ENCODE assay signal across 8 mouse cellular contexts in genomic region chr10:43580649-43581078, GRCm38 (mm10). TPM values are rescaled to one million over a fixed set of nuclear protein-coding genes. Genes with fewer than 3 reads are reported as not detected.
DNase-seq lines count a peak whose midpoint lies in the region; ATAC-seq lines count a peak whose summit lies in the region.

No protein-coding gene starts in this region.

- H3K27me3 ChIP-seq in heart, embryonic 15.5 days, result no peaks in the 10 kb centered on the region
- no peaks in the 10 kb centered on the region for H3K27me3 ChIP-seq in stomach, embryonic 15.5 days (replicated peaks)

- ATAC-seq in heart, embryonic 15.5 days (replicated peaks; ENCODE audit: insufficient number of reproducible peaks, insufficient read depth, low FRiP score, low read depth), result no peak
- ATAC-seq in megakaryocyte progenitor cell, adult 5-6 weeks (replicated peaks; ENCODE audit: poor library complexity), result peak; percentile 14
- peak; percentile 57 for ATAC-seq in stomach, embryonic 15.5 days (ENCODE audit: insufficient read depth, low FRiP score, low read depth)

- H3K4me1 ChIP-seq in heart, embryonic 15.5 days (replicated peaks), result peaks cover 21% of the 10 kb centered on the region
- H3K4me1 ChIP-seq in stomach, embryonic 15.5 days, result peaks cover 14% of the 10 kb centered on the region

- no peaks in the 10 kb centered on the region; the same call in 1 of the 2 replicates for H3K36me3 ChIP-seq in heart, embryonic 15.5 days
- peaks cover 2% of the 10 kb centered on the region; the same call in 1 of the 2 replicates for H3K36me3 ChIP-seq in stomach, embryonic 15.5 days

- H3K9ac ChIP-seq in heart, embryonic 15.5 days, result peak overlapping the region; percentile 74
- no peak overlapping the region for H3K9ac ChIP-seq in stomach, embryonic 15.5 days

- 2% methylated on average over 15 of the region's 15 CpGs for WGBS in heart, embryonic 15.5 days
- under 1% methylated on average over 15 of the region's 15 CpGs for WGBS in stomach, embryonic 15.5 days

- peak overlapping the region; percentile 99 for H3K4me2 ChIP-seq in heart, embryonic 15.5 days
- H3K4me2 ChIP-seq in stomach, embryonic 15.5 days, result peak overlapping the region; percentile 82

- peak; percentile 55 to 60 for DNase-seq in right cerebral cortex, postnatal 10 days (ENCODE audit: low spot score in 2 of 2)
- DNase-seq in right cerebral cortex, postnatal 25 days, result no peak
- DNase-seq in brain, adult 2 months (ENCODE audit: low read depth, low spot score), result peak; percentile 19
- peak; percentile 63 to 74 for DNase-seq in kidney, postnatal 25 days
- no peak for DNase-seq in left cerebral cortex, adult 18-20 months (ENCODE audit: low spot score in 2 of 2)

- peak overlapping the region; percentile 75 for H3K4me3 ChIP-seq in heart, embryonic 15.5 days
- H3K4me3 ChIP-seq in stomach, embryonic 15.5 days (replicated peaks), result peak overlapping the region; percentile 69

- peak overlapping the region; percentile 66 for H3K27ac ChIP-seq in heart, embryonic 15.5 days
- H3K27ac ChIP-seq in stomach, embryonic 15.5 days, result peak overlapping the region; percentile 95

- no peaks in the 10 kb centered on the region for H3K9me3 ChIP-seq in heart, embryonic 15.5 days (replicated peaks)
- H3K9me3 ChIP-seq in stomach, embryonic 15.5 days, result no peaks in the 10 kb centered on the region

RNA-seq across cellular contexts. Expression of gene Cd24a, which starts 2.6 kb away (rescaled TPM):
- 80.1 and 102 TPM in 2 replicates for polyA plus RNA-seq in heart, embryonic 15.5 days (2015; fragmentation: Nextera tagmentation; extraction: Ambion mirVana)
- total RNA-seq in megakaryocyte progenitor cell, adult 5-6 weeks (2015), result 540 and 612 TPM in 2 replicates
- 427 and 442 TPM in 2 replicates for total RNA-seq in megakaryocyte progenitor cell, adult 5-6 weeks (2017)
- 294 and 352 TPM in 2 replicates for polyA plus RNA-seq in stomach, embryonic 15.5 days (2015; fragmentation: Nextera tagmentation; extraction: Ambion mirVana)
- total RNA-seq in left cerebral cortex, adult 18-20 months (2021), result 1 to 10 TPM; 5.8 to 6.1 TPM

RNA-seq across cellular contexts. Expression of gene 1700021F05Rik, which starts 39.9 kb away (rescaled TPM):
- polyA plus RNA-seq in heart, embryonic 15.5 days (2015; fragmentation: Nextera tagmentation; extraction: Ambion mirVana), result 80.8 and 95.5 TPM in 2 replicates
- 27.1 and 27.4 TPM in 2 replicates for total RNA-seq in megakaryocyte progenitor cell, adult 5-6 weeks (2015)
- total RNA-seq in megakaryocyte progenitor cell, adult 5-6 weeks (2017), result 69.9 and 111 TPM in 2 replicates
- polyA plus RNA-seq in stomach, embryonic 15.5 days (2015; fragmentation: Nextera tagmentation; extraction: Ambion mirVana), result 64.6 and 66.9 TPM in 2 replicates
- 10 to 100 TPM; 39.1 to 42.8 TPM for total RNA-seq in left cerebral cortex, adult 18-20 months (2021)

RNA-seq across cellular contexts. Expression of gene Gm9803, which starts 56.8 kb away (rescaled TPM):
- 16.0 and 16.5 TPM in 2 replicates for polyA plus RNA-seq in heart, embryonic 15.5 days (2015; fragmentation: Nextera tagmentation; extraction: Ambion mirVana)
- 7.5 and 12.0 TPM in 2 replicates for total RNA-seq in megakaryocyte progenitor cell, adult 5-6 weeks (2015)
- 12.2 TPM in 1 of 2 replicates, not detected in the other for total RNA-seq in megakaryocyte progenitor cell, adult 5-6 weeks (2017)
- 9.6 and 36.0 TPM in 2 replicates for polyA plus RNA-seq in stomach, embryonic 15.5 days (2015; fragmentation: Nextera tagmentation; extraction: Ambion mirVana)
- total RNA-seq in left cerebral cortex, adult 18-20 months (2021), result 10 to 100 TPM in 1 of 2 experiments, 1 to 10 TPM in 1; 3.0 to 16.9 TPM

Comparison
In these comparisons a context has a peak if more than half of its experiments do, and no peak if none do; other contexts are left out.
1. DNase-seq: peak in right cerebral cortex, postnatal 10 days (2 of 2), brain, adult 2 months (single experiment) and kidney, postnatal 25 days (2 of 2); none in right cerebral cortex, postnatal 25 days (single experiment) and left cerebral cortex, adult 18-20 months (0 of 2).
2. RNA of gene Cd24a, which starts 2.6 kb away (total RNA-seq): 427 to 612 TPM in megakaryocyte progenitor cell, adult 5-6 weeks; 5.8 to 6.1 TPM in left cerebral cortex, adult 18-20 months; every median in the first group is over 10 times any median in the second.